Mouse (Mus musculus): ENCODE results near the gene Tspan1.

The Tspan1 gene

DNA sequence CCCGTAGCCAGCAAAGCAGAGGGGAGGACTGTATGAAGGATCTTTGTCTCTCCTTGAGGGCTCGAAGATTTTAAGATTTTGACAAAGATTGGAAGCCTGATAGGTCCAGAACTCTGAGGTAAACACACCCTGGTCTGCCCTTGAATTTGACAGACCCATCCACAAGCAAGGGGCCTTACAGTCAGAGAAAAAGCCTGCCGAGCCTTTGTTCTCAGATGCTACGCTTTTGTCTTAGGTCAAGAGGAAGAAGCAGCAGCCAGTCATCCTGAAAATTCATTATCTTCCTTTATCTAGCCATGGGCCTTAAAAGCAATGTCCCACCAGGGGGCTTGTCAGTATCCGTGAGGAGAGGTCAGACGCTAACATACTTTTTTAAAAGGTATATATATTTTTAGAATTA lies 39.4 kb downstream of the Tspan1 start:
- no peak for DNase-seq (ENCODE audit: low spot score in 2 of 2)

DNA sequence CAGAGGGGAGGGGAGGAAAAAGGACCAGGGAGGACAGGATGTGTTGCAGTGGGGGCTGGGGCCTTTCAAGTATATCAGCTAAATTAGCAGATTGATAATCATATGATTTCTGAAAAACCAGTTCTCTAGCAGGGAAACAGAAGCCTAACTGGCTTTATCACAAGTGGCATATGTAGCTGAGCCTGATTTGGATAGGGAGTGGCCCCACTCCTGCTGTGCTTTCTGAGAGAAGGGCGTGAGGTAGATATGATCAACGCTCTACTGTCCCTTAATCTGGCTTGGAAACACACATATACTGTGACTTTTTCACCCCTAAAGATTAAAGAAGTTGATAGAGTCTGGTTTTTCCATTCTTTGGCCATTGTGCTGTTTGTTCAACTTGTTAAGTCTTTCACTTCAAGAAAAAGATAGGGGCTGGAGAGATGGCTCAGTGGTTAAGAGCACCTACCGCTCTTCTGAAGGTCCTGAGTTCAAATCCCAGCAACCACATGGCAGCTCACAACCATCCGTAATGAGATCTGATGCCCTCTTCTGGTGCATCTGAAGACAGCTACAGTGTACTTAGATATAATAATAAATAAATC lies 41.5 kb downstream of the Tspan1 start:
- no peak for DNase-seq (ENCODE audit: low spot score in 2 of 2)

DNA sequence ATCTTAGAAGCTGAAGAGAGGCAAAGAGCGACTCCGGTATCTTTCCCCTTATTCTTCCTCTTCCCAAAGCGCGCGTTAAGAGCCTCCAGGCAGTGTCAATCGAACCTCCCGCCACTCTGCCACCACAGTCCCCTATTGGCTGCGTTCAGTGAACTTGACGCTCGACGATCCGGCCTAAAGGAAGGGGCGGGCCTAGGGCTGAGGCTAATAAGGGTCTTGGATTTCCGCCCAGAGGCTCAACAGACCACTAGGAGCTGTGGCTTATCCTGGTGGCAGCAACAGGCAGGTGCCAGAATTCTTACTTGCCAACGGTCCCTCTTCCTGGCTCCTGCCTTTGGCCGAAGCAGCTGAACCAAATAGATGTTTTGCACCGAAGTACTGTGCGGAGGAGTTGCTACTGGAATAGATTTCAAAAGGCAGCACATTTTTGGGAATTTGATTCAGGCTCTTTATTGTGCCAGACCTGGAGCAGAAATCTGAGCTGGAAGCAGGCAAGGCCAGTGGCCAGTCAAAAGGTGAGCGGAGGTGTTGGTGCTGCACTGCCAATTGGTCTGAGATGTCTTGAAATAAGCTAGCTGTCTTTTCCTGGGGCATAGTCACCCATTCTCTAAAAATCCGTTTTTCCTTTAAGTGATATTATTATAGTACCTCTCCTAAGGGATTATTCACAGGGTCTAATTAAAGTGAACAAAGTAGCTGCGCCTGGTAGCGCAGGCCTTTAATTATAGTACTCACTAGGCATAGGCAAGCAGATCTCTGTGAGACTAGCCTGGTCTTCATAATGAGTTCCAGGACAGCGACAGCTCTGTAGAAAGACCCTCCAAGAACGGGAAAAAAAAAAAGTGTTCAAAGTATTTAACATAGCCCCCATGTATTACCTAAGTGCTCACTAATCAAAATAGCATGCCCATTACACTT lies 43.5 kb downstream of the Tspan1 start, which contains the start of the genes Rad54l and Pomgnt1:
Gene Rad54l, minus strand, starts transcription at position 89 of the 918 bp plus-strand sequence.
Gene Pomgnt1, plus strand, starts transcription at position 239 of the 918 bp plus-strand sequence.
- DNase-seq (ENCODE audit: low spot score in 2 of 2), result peak; percentile 52 to 56

DNA sequence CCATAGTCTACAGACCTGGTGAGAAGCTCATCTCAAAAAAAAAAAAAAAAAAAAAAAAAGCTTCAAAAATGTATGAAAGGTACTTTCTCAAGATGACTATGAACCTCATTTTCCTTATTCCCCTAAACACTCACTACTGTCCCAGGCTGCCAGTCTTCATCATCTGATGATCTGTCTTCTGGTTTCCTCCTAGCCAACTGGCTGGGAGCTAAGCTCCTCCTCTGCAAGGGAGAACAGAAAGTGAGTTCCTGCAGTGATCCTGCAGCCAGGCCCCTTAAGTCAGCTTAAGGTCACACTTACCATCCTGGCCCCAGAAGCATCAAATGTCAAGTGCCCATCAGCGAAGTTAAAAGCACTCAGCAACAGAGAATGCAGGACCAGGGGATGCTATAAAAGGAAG lies 44.6 kb downstream of the Tspan1 start:
- DNase-seq (ENCODE audit: low spot score in 2 of 2), result no peak

All from natural killer cell, adult 2 months (primary cell).